Mouse (Mus musculus) kidney, embryonic 14.5 days (tissue): ENCODE data around the gene Ccdc171. TPM values are rescaled to one million over a fixed set of nuclear protein-coding genes. Genes with fewer than 3 reads are reported as not detected.
A peak's percentile ranks its signal among the peaks of the same experiment; 100 is the strongest.
"Not testable (repeated sequence)": the region's sequence is repeated elsewhere in the genome, so short reads cannot be mapped to it uniquely, and the experiment has no call there.

Experiments
- ATAC-seq: fragments of 200-750 bp; cut with Nextera tagmentation; 2 replicates; pipeline ENCODE4 v1.8.0; 2017; ENCODE audit warnings: moderate number of reproducible peaks, mild to moderate bottlenecking, moderate TSS enrichment, moderate library complexity; ENCODE audit not compliant: low FRiP score, low TSS enrichment
- H3K27ac ChIP-seq: fragments of 300-500 bp; sonication (generic); 2 replicates; pipeline ENCODE4 v1.5.1; 2014; ENCODE audit warnings: low read depth, mild to moderate bottlenecking, low read length, moderate library complexity, mixed read lengths
- H3K27me3 ChIP-seq: fragments of 300-500 bp; sonication (generic); 2 replicates; pipeline ENCODE4 v1.6.1; 2014; ENCODE audit warnings: mild to moderate bottlenecking, low read length; ENCODE audit not compliant: control insufficient read depth, insufficient read depth
- H3K36me3 ChIP-seq: fragments of 300-500 bp; sonication (generic); 2 replicates; pipeline ENCODE4 v1.6.1; 2014; ENCODE audit warnings: low read length, mixed read lengths; ENCODE audit not compliant: control insufficient read depth, insufficient read depth
- H3K4me1 ChIP-seq: fragments of 300-500 bp; sonication (generic); 2 replicates; pipeline ENCODE4 v1.6.1; 2014; ENCODE audit warnings: low read length, mixed read lengths; ENCODE audit not compliant: control insufficient read depth, insufficient read depth
- H3K4me2 ChIP-seq: fragments of 300-500 bp; sonication (generic); replicated peaks from 2 replicates; pipeline ENCODE4 v1.6.1; 2014; ENCODE audit warnings: low read depth, mild to moderate bottlenecking, low read length
- H3K4me3 ChIP-seq: fragments of 300-500 bp; sonication (generic); 2 replicates; pipeline ENCODE4 v1.5.1; 2014; ENCODE audit warnings: mild to moderate bottlenecking, low read length
- H3K9ac ChIP-seq: fragments of 300-500 bp; sonication (generic); 2 replicates; pipeline ENCODE4 v1.6.1; 2014; ENCODE audit warnings: low read depth, mild to moderate bottlenecking, low read length, moderate library complexity
- H3K9me3 ChIP-seq: fragments of 300-500 bp; sonication (generic); 2 replicates; pipeline ENCODE4 v1.6.1; 2016; ENCODE audit warnings: low read length; ENCODE audit not compliant: control insufficient read depth
- WGBS: fragments of 180-500 bp; shearing (Covaris S2); extraction: QIAGEN DNeasy Blood & Tissue Kit; methylation state at CpG from one replicate; pipeline ENCODE4 v1.1.7; 2014; 5-methylcytosine and 5-hydroxymethylcytosine counted together
- polyA plus RNA-seq: library from polyadenylated mRNA; unstranded; fragments of >200 nt; fragmentation: Nextera tagmentation; extraction: Ambion mirVana; gene quantifications from 2 replicates; pipeline ENCODE4 v1.2.1, GENCODE M21; 2014

The Ccdc171 gene
- polyA plus RNA-seq = 2.9 and 3.9 TPM in 2 replicates

DNA sequence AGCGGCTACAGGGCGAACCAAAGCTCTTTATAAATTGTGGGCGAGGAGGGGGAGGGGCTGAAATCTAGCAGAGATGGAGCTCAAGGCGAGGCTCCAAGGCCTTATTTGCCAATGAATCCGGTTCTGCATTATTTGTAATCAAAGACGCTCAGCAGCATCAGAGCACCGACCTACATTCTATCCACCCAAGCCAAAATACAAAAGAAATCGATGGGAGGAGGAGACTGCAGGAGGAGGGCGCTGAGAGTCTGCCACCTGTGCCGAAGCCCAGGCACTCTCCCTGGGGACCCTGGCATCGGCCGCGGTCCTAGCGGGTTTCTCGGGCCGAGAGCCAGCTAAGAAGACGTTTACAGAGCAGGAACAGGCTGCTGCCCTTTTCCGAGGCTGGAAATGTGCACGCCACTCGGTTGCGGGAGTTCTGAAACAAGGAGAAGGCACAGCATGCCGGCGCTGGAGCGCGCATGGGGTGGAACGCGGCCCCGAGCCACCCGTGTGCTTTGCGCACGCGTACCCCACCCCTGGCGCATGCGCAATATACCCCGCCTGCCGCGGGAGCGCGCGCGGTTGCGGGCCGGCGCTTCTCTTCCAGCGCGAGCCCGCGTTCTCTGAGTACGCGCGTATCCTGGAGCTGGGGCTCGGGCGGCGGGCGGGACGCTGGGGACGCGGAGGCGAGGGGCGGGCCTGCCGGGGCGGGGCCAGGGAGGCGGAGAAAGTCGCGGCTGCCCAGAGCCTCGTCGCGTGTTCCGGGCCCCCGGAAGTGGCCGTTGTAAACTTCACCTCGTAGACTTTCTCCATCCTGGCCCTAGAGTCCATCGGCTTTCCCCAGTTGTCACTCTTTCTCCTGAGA lies at the start of gene Ccdc171:
Gene Ccdc171 (plus strand): TSS at position 703 of the 847 bp plus-strand sequence.
- peak within 1 kb of the TSS; percentile 84 for H3K4me2 ChIP-seq
- peak within 1 kb of the TSS; percentile 92 for H3K27ac ChIP-seq
- no peaks in the 10 kb centered on the region for H3K36me3 ChIP-seq
- under 1% methylated on average over 66 of the region's 73 CpGs for WGBS
- H3K4me1 ChIP-seq = no peaks in the 10 kb centered on the region
- peak; percentile 96 for ATAC-seq
- H3K9ac ChIP-seq = peak within 1 kb of the TSS; percentile 79
- H3K4me3 ChIP-seq = peak within 1 kb of the TSS; percentile 65
- H3K9me3 ChIP-seq = no peaks in the 10 kb centered on the region; the same call in 1 of the 2 replicates
- H3K27me3 ChIP-seq = no peaks in the 10 kb centered on the region

- Histone ChIP-seq H3K4me1 (peaks cover 9% of the 10 kb centered on the region), H3K4me3 (peak overlapping the region; percentile 93), H3K9me3 (no peaks in the 10 kb centered on the region), H3K27me3 (no peaks in the 10 kb centered on the region), H3K9ac (peak overlapping the region; percentile 92), H3K4me2 (peak overlapping the region; percentile 67), H3K36me3 (peaks cover 37% of the 10 kb centered on the region), H3K27ac (no peak overlapping the region)
- no peak for ATAC-seq
- WGBS = 22% methylated on average over 12 of the region's 12 CpGs
Measured at GRCm38 (mm10) chr4:83485250-83485649, 40.1 kb upstream of the Ccdc171 start.

GRCm38 (mm10) chr4:83485735-83486116 lies 39.6 kb upstream of the Ccdc171 start:
- H3K36me3 ChIP-seq = peaks cover 34% of the 10 kb centered on the region
- H3K4me1 ChIP-seq = peaks cover 9% of the 10 kb centered on the region
- no peaks in the 10 kb centered on the region for H3K27me3 ChIP-seq
- H3K4me3 ChIP-seq = peak overlapping the region; percentile 93
- H3K27ac ChIP-seq = peak overlapping the region; percentile 94
- 0% methylated on average over 15 of the region's 40 CpGs for WGBS
- no peaks in the 10 kb centered on the region for H3K9me3 ChIP-seq
- ATAC-seq = peak; percentile 86
- H3K9ac ChIP-seq = peak overlapping the region; percentile 92
- H3K4me2 ChIP-seq = peak overlapping the region; percentile 67

DNA sequence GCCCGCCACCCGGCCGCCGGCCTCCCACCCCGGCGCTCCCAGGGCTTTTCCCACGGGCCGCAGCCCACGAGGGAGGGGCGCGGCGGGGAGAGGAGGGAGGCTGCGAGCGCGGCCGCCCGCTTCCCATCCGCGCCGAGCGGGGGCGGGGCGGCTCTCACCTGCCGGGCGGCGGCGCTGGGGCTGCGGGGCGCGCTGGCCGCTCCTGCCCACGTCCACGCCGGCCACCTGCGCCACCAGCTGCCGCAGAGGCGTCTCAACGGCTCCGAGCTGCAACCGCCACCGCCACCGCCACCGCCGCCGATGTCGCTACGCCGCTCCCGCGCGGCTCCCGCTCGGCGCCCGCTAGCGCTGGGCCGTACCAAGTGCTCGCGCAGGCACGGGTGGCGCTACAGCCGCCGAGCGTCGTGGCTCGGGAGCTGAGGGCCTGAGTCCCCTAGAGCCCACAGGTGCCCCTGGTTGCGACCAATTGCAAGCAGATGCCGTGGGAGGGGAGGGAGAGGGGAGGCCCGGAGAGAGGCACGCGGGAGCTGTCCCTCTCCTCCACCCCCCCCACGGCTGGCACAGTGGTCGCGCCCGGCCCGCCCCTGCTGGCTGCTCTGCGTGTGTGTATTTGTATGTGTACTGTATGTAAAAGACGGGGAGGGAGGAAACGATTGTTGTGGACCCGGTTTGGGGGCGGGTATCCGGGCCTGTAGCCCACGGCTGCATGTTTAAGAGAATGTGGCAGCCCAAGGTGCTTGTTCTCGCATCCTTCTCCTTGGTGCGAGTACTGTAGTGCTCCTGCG lies 39.0 kb upstream of the Ccdc171 start, which contains the start of gene Psip1:
Gene Psip1 (minus strand): TSS at position 343 of the 785 bp plus-strand sequence.
- peak; percentile 94 for ATAC-seq
- H3K4me2 ChIP-seq = peak within 1 kb of the TSS; percentile 67
- H3K36me3 ChIP-seq = peaks cover 29% of the 10 kb centered on the region
- H3K27ac ChIP-seq = peak within 1 kb of the TSS; percentile 94
- WGBS = under 1% methylated on average over 41 of the region's 86 CpGs
- H3K9ac ChIP-seq = peak within 1 kb of the TSS; percentile 92
- H3K27me3 ChIP-seq = no peaks in the 10 kb centered on the region
- H3K4me1 ChIP-seq = peaks cover 9% of the 10 kb centered on the region
- H3K9me3 ChIP-seq = no peaks in the 10 kb centered on the region
- peak within 1 kb of the TSS; percentile 93 for H3K4me3 ChIP-seq

GRCm38 (mm10) chr4:83489121-83489520 lies 36.2 kb upstream of the Ccdc171 start:
- H3K4me3 ChIP-seq = no peak overlapping the region
- H3K36me3 ChIP-seq = peaks cover 6% of the 10 kb centered on the region
- H3K27ac ChIP-seq = no peak overlapping the region
- no peak for ATAC-seq
- H3K4me2 ChIP-seq = no peak overlapping the region
- H3K4me1 ChIP-seq = peaks cover 9% of the 10 kb centered on the region
- no peaks in the 10 kb centered on the region for H3K27me3 ChIP-seq
- H3K9me3 ChIP-seq = no peaks in the 10 kb centered on the region
- WGBS = 32% methylated on average over 5 of the region's 5 CpGs
- no peak overlapping the region for H3K9ac ChIP-seq

DNA sequence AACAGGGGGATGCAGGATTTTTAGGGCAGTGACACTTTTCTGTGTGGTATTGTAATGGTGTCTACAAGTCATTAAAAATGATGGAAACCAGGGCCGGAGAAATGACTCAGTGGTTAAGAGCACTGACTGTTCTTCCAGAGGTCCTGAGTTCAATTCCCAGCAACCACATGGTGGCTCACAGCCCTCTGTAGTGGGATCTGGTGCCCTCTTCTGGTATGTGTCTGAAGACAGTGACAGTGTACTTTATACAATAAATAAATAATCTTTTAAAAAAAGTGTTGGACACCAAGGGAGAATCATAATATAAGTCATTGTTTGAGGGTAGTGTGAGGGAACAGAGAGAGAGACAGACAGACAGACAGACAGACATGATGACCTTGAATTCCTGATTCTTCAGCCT lies 32.2 kb upstream of the Ccdc171 start:
- Histone ChIP-seq H3K27ac (no peak overlapping the region), H3K4me1 (no peaks in the 10 kb centered on the region), H3K9ac (no peak overlapping the region), H3K27me3 (no peaks in the 10 kb centered on the region), H3K36me3 (no peaks in the 10 kb centered on the region), H3K4me3 (no peak overlapping the region), H3K9me3 (no peaks in the 10 kb centered on the region), H3K4me2 (no peak overlapping the region)
- WGBS = 97% methylated on average over 1 of the region's 1 CpGs
- no peak for ATAC-seq

GRCm38 (mm10) chr4:83497013-83497412 lies 28.3 kb upstream of the Ccdc171 start:
- not testable (repeated sequence) for H3K9me3 ChIP-seq, H3K4me1 ChIP-seq, H3K27ac ChIP-seq, ATAC-seq, H3K36me3 ChIP-seq, H3K27me3 ChIP-seq, H3K4me2 ChIP-seq, H3K9ac ChIP-seq, H3K4me3 ChIP-seq
- 91% methylated on average over 5 of the region's 5 CpGs for WGBS

GRCm38 (mm10) chr4:83500154-83501036 lies 24.9 kb upstream of the Ccdc171 start:
- H3K9ac ChIP-seq = no peak overlapping the region
- H3K27ac ChIP-seq = no peak overlapping the region
- H3K9me3 ChIP-seq = no peaks in the 10 kb centered on the region
- H3K27me3 ChIP-seq = no peaks in the 10 kb centered on the region
- peak; percentile 60 for ATAC-seq
- no peaks in the 10 kb centered on the region for H3K4me1 ChIP-seq
- WGBS = 10% methylated on average over 22 of the region's 22 CpGs
- no peaks in the 10 kb centered on the region for H3K36me3 ChIP-seq
- H3K4me2 ChIP-seq = peak overlapping the region; percentile 45
- H3K4me3 ChIP-seq = peak overlapping the region; percentile 28
